Mouse (Mus musculus) liver, embryonic 14.5 days (tissue): Measurements from ENCODE around the gene Fras1.

Experiments
- CTCF ChIP-seq: IDR thresholded peaks from 2 replicates; pipeline ENCODE4 v1.5.1; 2016; ENCODE audit warnings: antibody characterized with exemption, low read depth, control low read depth
- EP300 ChIP-seq: IDR thresholded peaks from 2 replicates; pipeline ENCODE4 v1.6.1; 2016; ENCODE audit warnings: antibody characterized with exemption, low read depth

GRCm38 (mm10) chr5:96394947-96395346, 21.2 kb downstream of the Fras1 start:
- TF ChIP-seq CTCF, result no peak
- TF ChIP-seq EP300, result no peak
